Comparison of ENCODE assay signal across 16 mouse cellular contexts in the genomic region with DNA sequence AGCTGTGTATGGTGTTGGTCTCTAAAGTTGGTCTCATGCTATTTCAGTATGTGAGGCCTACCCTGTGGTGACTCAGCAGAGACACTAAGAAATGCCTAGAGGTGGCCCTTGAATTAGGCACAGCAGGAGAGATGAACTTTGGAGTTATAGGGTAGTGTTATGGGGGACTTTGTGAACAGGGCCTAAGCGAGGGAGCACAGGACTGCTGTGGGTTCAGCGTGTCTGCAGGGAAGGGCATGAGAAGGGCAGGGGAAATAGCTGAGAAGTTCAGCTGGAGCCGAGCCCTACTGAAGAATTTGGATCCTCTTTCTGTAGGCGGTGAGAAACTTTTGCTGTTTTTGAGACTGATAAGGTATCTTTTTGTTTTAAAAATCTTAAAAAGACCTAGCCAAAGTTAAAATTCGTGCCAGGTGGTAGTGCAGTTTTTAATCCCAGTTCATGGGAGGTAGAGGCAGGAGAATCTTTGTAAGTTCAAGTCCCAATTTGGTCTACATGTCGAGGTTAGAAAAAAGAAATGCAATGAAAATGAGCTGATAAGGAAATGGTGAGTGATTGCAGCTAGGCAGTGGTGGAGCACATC.
A peak's percentile ranks its signal among the peaks of the same experiment; 100 is the strongest.
DNase-seq lines count a peak whose midpoint lies in the region; ATAC-seq and TF ChIP-seq lines count a peak whose summit lies in the region.
"Had no signal": no experiment of that assay in that cellular context is flagged by ENCODE, and none has a peak within 500 bp of the region (broad histone marks: within the 10 kb centered on the region; RNA-seq: fewer than 3 reads in every experiment).

No protein-coding gene starts in this region.

- peak overlapping the region; percentile 1; the same call in 1 of the 2 replicates for H3K27ac ChIP-seq in layer of hippocampus, adult 2 months
- peak overlapping the region; percentile 80 for H3K27ac ChIP-seq in MEL (ENCODE audit: control insufficient read depth, low read depth, low read length)

- H3K9me3 ChIP-seq in MEL (replicated peaks; ENCODE audit: insufficient read depth, low read length), result no peaks in the 10 kb centered on the region
- H3K9me3 ChIP-seq: megakaryocyte, embryonic 14.5 days had no signal

- no peak for TF ChIP-seq POLR2A in MEL (IDR thresholded peaks at IDR 0.05; ENCODE audit: control insufficient read depth in 1 of 2, insufficient read depth in 1 of 2, low read depth in 1 of 2, low read length in 2 of 2, poor library complexity in 1 of 2)

- intact Hi-C loops in heart, postnatal 14 days (cut with DNase I), result no loop called here

- no peak overlapping the region for H3K4me3 ChIP-seq in layer of hippocampus, adult 2 months
- H3K4me3 ChIP-seq in MEL (ENCODE audit: control insufficient read depth in 1 of 2, insufficient read depth in 1 of 2, low read depth in 2 of 2, low read length in 2 of 2), result no peak overlapping the region
- H3K4me3 ChIP-seq: erythroblast, embryonic 14.5 days; megakaryocyte, embryonic 14.5 days had no signal

- ATAC-seq in megakaryocyte progenitor cell, adult 5-6 weeks (replicated peaks; ENCODE audit: poor library complexity), result peak; percentile 39
- ATAC-seq: forebrain, embryonic 16.5 days had no signal

- TF ChIP-seq RAD21 in MEL (IDR thresholded peaks at IDR 0.05; ENCODE audit: low read depth, low read length), result no peak

- peaks cover 0 to 21% of the 10 kb centered on the region in 2 experiments; a peak in 2 of 4 replicates for H3K36me3 ChIP-seq in MEL (ENCODE audit: control insufficient read depth in 1 of 2, insufficient read depth in 2 of 2, low read length in 2 of 2)

- peak in 1 of 2 experiments; percentile 57; a peak in 1 of 4 replicates for TF ChIP-seq EP300 in MEL (IDR thresholded peaks at IDR 0.05; ENCODE audit: low read depth in 1 of 2, low read length in 2 of 2)

- no peak overlapping the region for H3K9ac ChIP-seq in MEL (ENCODE audit: control insufficient read depth, low read depth, low read length, poor library complexity, severe bottlenecking)

- H3K79me2 ChIP-seq in MEL (ENCODE audit: control insufficient read depth, insufficient read depth, low read length, poor library complexity), result peaks cover 2% of the 10 kb centered on the region; the same call in 1 of the 2 replicates

- no peaks in the 10 kb centered on the region for H3K27me3 ChIP-seq in MEL (ENCODE audit: control insufficient read depth in 1 of 2, insufficient read depth in 2 of 2, low read length in 2 of 2)
- H3K27me3 ChIP-seq: megakaryocyte, embryonic 14.5 days had no signal

- no peak for DNase-seq in layer of hippocampus, adult 2 months (ENCODE audit: low spot score in 2 of 2)
- no peak for DNase-seq in layer of hippocampus, adult 11-12 months (ENCODE audit: low spot score)
- peak; percentile 61 for DNase-seq in MEL (ENCODE audit: low read depth, low spot score)
- DNase-seq in kidney, adult 8-10 months, result peak; percentile 36 to 49
- no peak for DNase-seq in left cerebral cortex, adult 9 months (ENCODE audit: low spot score in 2 of 2)
- no peak for DNase-seq in heart, postnatal 14 days
- DNase-seq: cerebellum, adult 11 months; cerebellum, postnatal 25 days; gastrocnemius, postnatal 10 days; layer of hippocampus, adult 9-11 months; left cerebral cortex, postnatal 4 days; right cerebral cortex, postnatal 4 days had no signal

- TF ChIP-seq CTCF in layer of hippocampus, adult 2 months (conservative IDR thresholded peaks at IDR 0.05), result no peak
- no peak for TF ChIP-seq CTCF in MEL (IDR thresholded peaks at IDR 0.05 in 2 of 3, conservative IDR thresholded peaks at IDR 0.05 in 1 of 3; ENCODE audit: control insufficient read depth in 1 of 3, insufficient read depth in 1 of 3, low read depth in 2 of 3, low read length in 3 of 3, poor library complexity in 1 of 3, severe bottlenecking in 1 of 3)

- H3K4me1 ChIP-seq in MEL (ENCODE audit: control insufficient read depth in 1 of 2, insufficient read depth in 2 of 2, low read length in 2 of 2), result peaks cover 6 to 11% of the 10 kb centered on the region in 2 experiments

TF ChIP-seq in MEL, 35 proteins besides CTCF, POLR2A, EP300 and RAD21:
- no peak for TF ChIP-seq NRF1 (IDR thresholded peaks at IDR 0.05; ENCODE audit: insufficient read depth, low read depth, low read length, poor library complexity, severe bottlenecking)
- TF ChIP-seq ETS1 (IDR thresholded peaks at IDR 0.05; ENCODE audit: low read depth, low read length), result peak; percentile 27; the same call in 1 of the 2 replicates
- TF ChIP-seq RCOR1 (IDR thresholded peaks at IDR 0.05; ENCODE audit: low read depth, low read length), result peak; percentile 36; the same call in 1 of the 2 replicates
- TF ChIP-seq GATA1 (IDR thresholded peaks at IDR 0.05; ENCODE audit: low read depth, low read length), result peak; percentile 58
- 0 out of 2 replicates have a peak, but pooled peaks have one; percentile 13 for TF ChIP-seq HCFC1 (IDR thresholded peaks at IDR 0.05; ENCODE audit: low read depth, low read length)
- TF ChIP-seq GABPA (IDR thresholded peaks at IDR 0.05; ENCODE audit: low read depth, low read length), result no peak
- TF ChIP-seq CHD2 (IDR thresholded peaks at IDR 0.05; ENCODE audit: low read length), result no peak
- TF ChIP-seq SIN3A (IDR thresholded peaks at IDR 0.05; ENCODE audit: low read length), result no peak; the same call in 1 of the 2 replicates
- no peak for TF ChIP-seq CHD1 (IDR thresholded peaks at IDR 0.05; ENCODE audit: low read depth, low read length)
- no peak for TF ChIP-seq MAZ (IDR thresholded peaks at IDR 0.05; ENCODE audit: low read depth, low read length)
- TF ChIP-seq USF1 (IDR thresholded peaks at IDR 0.05; ENCODE audit: low read depth, low read length), result no peak; the same call in 1 of the 2 replicates
- no peak for TF ChIP-seq NELFE (IDR thresholded peaks at IDR 0.05; ENCODE audit: low read depth, low read length)
- TF ChIP-seq USF2 (IDR thresholded peaks at IDR 0.05; ENCODE audit: borderline replicate concordance in 1 of 2, insufficient read depth in 1 of 2, low read depth in 1 of 2, low read length in 2 of 2), result no peak

Comparison
In these comparisons a context has a peak if more than half of its experiments do, and no peak if none do; other contexts are left out.
1. DNase-seq: peak in MEL (single experiment) and kidney, adult 8-10 months (2 of 2); none in layer of hippocampus, adult 2 months (0 of 2), layer of hippocampus, adult 11-12 months (single experiment), left cerebral cortex, adult 9 months (0 of 2) and heart, postnatal 14 days (0 of 2).